Mouse (Mus musculus): Measurements from ENCODE around the gene Vwa5a. TPM values are rescaled to one million over a fixed set of nuclear protein-coding genes. Genes with fewer than 3 reads are reported as not detected.

Gene Vwa5a
- total RNA-seq (2023): 6.6 TPM

GRCm38 (mm10) chr9:38718102-38718501 is at the start of gene Vwa5a:
Gene Vwa5a (plus strand): TSS chr9:38718268.

GRCm38 (mm10) chr9:38674501-38674900 is 43.6 kb upstream of the Vwa5a start, which contains the start of gene Olfr918:
Gene Olfr918 (minus strand): TSS chr9:38674601.

GRCm38 (mm10) chr9:38751999-38752398 is 33.9 kb downstream of the Vwa5a start, which contains the start of gene Olfr920:
Gene Olfr920 (plus strand): TSS chr9:38752299.

GRCm38 (mm10) chr9:38772768-38773167 is 54.7 kb downstream of the Vwa5a start, which contains the start of gene Olfr921:
Gene Olfr921 (plus strand): TSS chr9:38773068.

Other genes with a start within 250 kb of the Vwa5a start
- gene Olfr905, start 247.2 kb upstream of the Vwa5a start, total RNA-seq (2023): 0.12 TPM
- not detected for gene Olfr906, start 231.2 kb upstream of the Vwa5a start, total RNA-seq (2023)
- not detected for gene Olfr907, start 222.5 kb upstream of the Vwa5a start, total RNA-seq (2023)
- not detected for gene Olfr911-ps1, start 196.7 kb upstream of the Vwa5a start, total RNA-seq (2023)
- not detected for gene Olfr910, start 180.4 kb upstream of the Vwa5a start, total RNA-seq (2023)
- not detected for gene Olfr912, start 138.1 kb upstream of the Vwa5a start, total RNA-seq (2023)
- gene Olfr913, start 125.5 kb upstream of the Vwa5a start, total RNA-seq (2023): not detected
- not detected for gene Olfr914, start 113.2 kb upstream of the Vwa5a start, total RNA-seq (2023)
- not detected for gene Olfr916, start 58.4 kb upstream of the Vwa5a start, total RNA-seq (2023)
- not detected for gene Olfr917, start 52.4 kb upstream of the Vwa5a start, total RNA-seq (2023)
- gene Olfr918, start 43.7 kb upstream of the Vwa5a start, total RNA-seq (2023): not detected
- gene Olfr919, start 14.6 kb upstream of the Vwa5a start, total RNA-seq (2023): not detected
- not detected for gene Olfr920, start 34.0 kb downstream of the Vwa5a start, total RNA-seq (2023)
- gene Olfr921, start 54.8 kb downstream of the Vwa5a start, total RNA-seq (2023): not detected
- not detected for gene Olfr922, start 96.3 kb downstream of the Vwa5a start, total RNA-seq (2023)
- not detected for gene Olfr923, start 108.3 kb downstream of the Vwa5a start, total RNA-seq (2023)
- gene Olfr924, start 126.2 kb downstream of the Vwa5a start, total RNA-seq (2023): not detected
- not detected for gene Olfr26, start 136.8 kb downstream of the Vwa5a start, total RNA-seq (2023)
- gene Olfr926, start 158.9 kb downstream of the Vwa5a start, total RNA-seq (2023): not detected
- gene Olfr930, start 211.5 kb downstream of the Vwa5a start, total RNA-seq (2023): not detected